Mouse (Mus musculus): ENCODE results near the gene Msgn1. TPM values are rescaled to one million over a fixed set of nuclear protein-coding genes. Genes with fewer than 3 reads are reported as not detected.

The Msgn1 gene
- polyA plus RNA-seq, 1 experiment from 2014 or later: not detected

GRCm38 (mm10) chr12:11195031-11195430, 13.7 kb downstream of the Msgn1 start:
- no peak overlapping the region for H3K4me3 ChIP-seq (ENCODE audit: low read depth, low read length)
- ATAC-seq (replicated peaks; ENCODE audit: low FRiP score, low TSS enrichment, low read depth): no peak
- WGBS: 91% methylated on average over 1 of the region's 1 CpGs

DNA sequence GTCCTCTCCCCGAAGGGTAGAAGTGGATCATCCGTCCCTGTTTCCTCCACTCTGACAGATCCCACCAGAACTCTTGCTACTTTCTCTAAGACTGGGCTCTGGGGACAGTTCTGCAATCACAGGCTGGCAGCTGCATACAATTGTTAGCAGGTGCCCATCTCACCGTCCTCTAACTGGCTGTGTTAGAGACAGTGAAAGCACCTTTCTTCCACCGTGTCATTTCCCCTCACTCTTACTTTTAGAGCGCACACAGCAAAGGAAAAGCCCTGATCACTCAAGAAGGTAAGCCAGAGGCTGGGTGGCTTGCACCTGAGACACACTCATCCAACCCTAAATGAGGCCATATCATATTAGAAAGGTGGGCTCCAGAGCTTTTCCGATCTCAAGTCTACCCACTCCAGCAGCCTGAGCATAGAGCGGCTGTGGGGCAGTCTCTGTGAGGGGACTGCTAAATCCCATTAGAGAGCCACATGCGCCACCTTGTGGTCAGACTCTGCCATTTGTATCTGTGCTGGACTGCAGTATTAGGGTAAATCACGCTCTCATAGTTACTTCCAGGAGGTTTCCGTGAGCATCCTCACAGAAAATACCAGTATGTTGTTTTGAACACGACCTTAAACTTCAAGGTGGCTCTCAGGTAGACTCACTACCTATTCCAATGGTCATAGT, 30.2 kb downstream of the Msgn1 start:
- ATAC-seq (replicated peaks; ENCODE audit: low FRiP score, low TSS enrichment, low read depth) (peak; percentile 91), DNase-seq (ENCODE audit: low spot score) (peak; percentile 97)
- H3K27ac ChIP-seq (ENCODE audit: low read depth): no peak overlapping the region
- WGBS: 26% methylated on average over 11 of the region's 11 CpGs
- H3K4me1 ChIP-seq (replicated peaks; ENCODE audit: control insufficient read depth, insufficient read depth, low read length): no peaks in the 10 kb centered on the region
- no peaks in the 10 kb centered on the region; the same call in 1 of the 2 replicates for H3K27me3 ChIP-seq (replicated peaks; ENCODE audit: control insufficient read depth, insufficient read depth, low read length)
- peak overlapping the region; percentile 39 for H3K4me2 ChIP-seq (ENCODE audit: low read length)
- no peak overlapping the region for H3K9ac ChIP-seq (ENCODE audit: low read length)
- no peaks in the 10 kb centered on the region for H3K9me3 ChIP-seq (ENCODE audit: control insufficient read depth, low read length)
- H3K4me3 ChIP-seq (ENCODE audit: low read depth, low read length): no peak overlapping the region
- no peaks in the 10 kb centered on the region for H3K36me3 ChIP-seq (ENCODE audit: control insufficient read depth, insufficient read depth, low read length)

More at GRCm38 (mm10) chr12:11195031-11195430, 13.7 kb downstream of the Msgn1 start:
- Histone ChIP-seq H3K36me3 (ENCODE audit: control insufficient read depth, insufficient read depth, low read length) (no peaks in the 10 kb centered on the region), H3K9ac (ENCODE audit: low read length) (no peak overlapping the region), H3K9me3 (ENCODE audit: control insufficient read depth, low read length) (no peaks in the 10 kb centered on the region), H3K27ac (ENCODE audit: low read depth) (no peak overlapping the region), H3K27me3 (replicated peaks; ENCODE audit: control insufficient read depth, insufficient read depth, low read length) (no peaks in the 10 kb centered on the region), H3K4me1 (replicated peaks; ENCODE audit: control insufficient read depth, insufficient read depth, low read length) (no peaks in the 10 kb centered on the region), H3K4me2 (ENCODE audit: low read length) (no peak overlapping the region)
- no peak for DNase-seq (ENCODE audit: low spot score)

GRCm38 (mm10) chr12:11177408-11178394, 31.1 kb downstream of the Msgn1 start:
- 25% methylated on average over 5 of the region's 5 CpGs for WGBS
- Histone ChIP-seq H3K36me3 (ENCODE audit: control insufficient read depth, insufficient read depth, low read length) (no peaks in the 10 kb centered on the region), H3K4me2 (ENCODE audit: low read length) (no peak overlapping the region), H3K27me3 (replicated peaks; ENCODE audit: control insufficient read depth, insufficient read depth, low read length) (no peaks in the 10 kb centered on the region; the same call in 1 of the 2 replicates), H3K4me1 (replicated peaks; ENCODE audit: control insufficient read depth, insufficient read depth, low read length) (no peaks in the 10 kb centered on the region), H3K27ac (ENCODE audit: low read depth) (no peak overlapping the region), H3K4me3 (ENCODE audit: low read depth, low read length) (no peak overlapping the region), H3K9ac (ENCODE audit: low read length) (no peak overlapping the region), H3K9me3 (ENCODE audit: control insufficient read depth, low read length) (no peaks in the 10 kb centered on the region)
- DNase-seq (ENCODE audit: low spot score) (no peak), ATAC-seq (replicated peaks; ENCODE audit: low FRiP score, low TSS enrichment, low read depth) (no peak)

- H3K27ac ChIP-seq (ENCODE audit: low read depth): no peak overlapping the region
- WGBS: 92% methylated on average over 3 of the region's 3 CpGs
- H3K36me3 ChIP-seq (ENCODE audit: control insufficient read depth, insufficient read depth, low read length): no peaks in the 10 kb centered on the region
- H3K9ac ChIP-seq (ENCODE audit: low read length): no peak overlapping the region
- ATAC-seq (replicated peaks; ENCODE audit: low FRiP score, low TSS enrichment, low read depth): no peak
- H3K4me1 ChIP-seq (replicated peaks; ENCODE audit: control insufficient read depth, insufficient read depth, low read length): no peaks in the 10 kb centered on the region
- H3K9me3 ChIP-seq (ENCODE audit: control insufficient read depth, low read length): no peaks in the 10 kb centered on the region
- H3K27me3 ChIP-seq (replicated peaks; ENCODE audit: control insufficient read depth, insufficient read depth, low read length): no peaks in the 10 kb centered on the region
- no peak overlapping the region for H3K4me3 ChIP-seq (ENCODE audit: low read depth, low read length)
- no peak overlapping the region for H3K4me2 ChIP-seq (ENCODE audit: low read length)
- DNase-seq (ENCODE audit: low spot score): no peak
These were observed 50.1 kb downstream of the Msgn1 start for GRCm38 (mm10) chr12:11158670-11159069.

Other genes starting within 250 kb of the Msgn1 start
- 2.4 and 3.3 TPM in 2 replicates for gene Kcns3, start 57.9 kb downstream of the Msgn1 start, polyA plus RNA-seq (2014; fragmentation: Nextera tagmentation; extraction: Ambion mirVana)
- gene Gen1, start 56.8 kb upstream of the Msgn1 start, polyA plus RNA-seq (2014; fragmentation: Nextera tagmentation; extraction: Ambion mirVana): 8.6 and 9.1 TPM in 2 replicates
- 114 and 118 TPM in 2 replicates for gene Smc6, start 56.9 kb upstream of the Msgn1 start, polyA plus RNA-seq (2014; fragmentation: Nextera tagmentation; extraction: Ambion mirVana)
- gene Vsnl1, start 227.6 kb upstream of the Msgn1 start, polyA plus RNA-seq (2014; fragmentation: Nextera tagmentation; extraction: Ambion mirVana): 0.51 and 0.88 TPM in 2 replicates
- 0.23 and 0.26 TPM in 2 replicates for gene Rad51ap2, start 247.1 kb upstream of the Msgn1 start, polyA plus RNA-seq (2014; fragmentation: Nextera tagmentation; extraction: Ambion mirVana)